Mouse (Mus musculus): ENCODE results near the gene Bzw1.
A peak's percentile ranks its signal among the peaks of the same experiment; 100 is the strongest.

The Bzw1 gene

GRCm38 (mm10) chr1:58396179-58396578 lies 3.5 kb downstream of the Bzw1 start:
- DNase-seq (ENCODE audit: low spot score in 2 of 2): no peak

DNA sequence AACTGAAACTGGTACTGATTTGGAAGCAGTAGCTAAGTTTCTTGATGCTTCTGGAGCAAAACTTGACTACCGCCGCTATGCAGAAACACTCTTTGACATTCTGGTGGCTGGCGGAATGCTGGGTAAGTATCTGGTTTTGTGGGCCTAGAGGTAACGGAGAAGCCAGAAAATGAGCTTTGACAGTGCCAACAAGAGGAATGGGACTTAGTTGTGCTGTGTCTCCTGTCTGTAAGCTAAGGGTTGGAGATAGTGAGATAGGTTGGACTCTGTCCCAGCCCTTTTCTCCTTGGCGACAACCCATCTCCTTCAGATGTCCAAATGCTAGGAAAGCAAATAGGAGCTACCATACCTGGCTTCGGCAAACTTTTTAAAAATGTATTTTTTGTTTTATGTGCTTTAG lies 5.0 kb downstream of the Bzw1 start:
- no peak for DNase-seq (ENCODE audit: low spot score in 2 of 2)

- no peak for DNase-seq (ENCODE audit: low spot score in 2 of 2)
Observed at GRCm38 (mm10) chr1:58401396-58401795, 8.7 kb downstream of the Bzw1 start.

DNA sequence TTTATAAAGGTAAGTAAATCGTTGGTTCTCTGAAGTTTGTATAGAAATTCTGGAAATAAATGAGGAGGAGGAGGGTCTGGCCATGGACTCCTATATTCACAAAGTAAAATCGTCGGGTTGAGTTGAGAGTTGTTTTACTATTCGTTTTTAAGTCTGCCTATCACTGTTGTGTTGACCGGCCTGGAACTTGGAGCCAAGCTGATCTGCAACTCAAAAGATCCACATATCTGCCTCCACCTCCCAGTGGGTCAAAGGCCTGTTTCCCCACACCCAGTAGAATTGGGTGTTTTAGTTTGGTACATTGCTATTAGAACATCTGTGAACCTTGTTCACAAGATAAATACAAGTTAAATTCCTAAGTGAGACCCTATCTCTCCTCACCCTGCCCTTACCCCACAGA lies 11.0 kb downstream of the Bzw1 start:
- DNase-seq (ENCODE audit: low spot score in 2 of 2): no peak

GRCm38 (mm10) chr1:58407321-58407720 lies 14.6 kb downstream of the Bzw1 start:
- no peak for DNase-seq (ENCODE audit: low spot score in 2 of 2)

DNA sequence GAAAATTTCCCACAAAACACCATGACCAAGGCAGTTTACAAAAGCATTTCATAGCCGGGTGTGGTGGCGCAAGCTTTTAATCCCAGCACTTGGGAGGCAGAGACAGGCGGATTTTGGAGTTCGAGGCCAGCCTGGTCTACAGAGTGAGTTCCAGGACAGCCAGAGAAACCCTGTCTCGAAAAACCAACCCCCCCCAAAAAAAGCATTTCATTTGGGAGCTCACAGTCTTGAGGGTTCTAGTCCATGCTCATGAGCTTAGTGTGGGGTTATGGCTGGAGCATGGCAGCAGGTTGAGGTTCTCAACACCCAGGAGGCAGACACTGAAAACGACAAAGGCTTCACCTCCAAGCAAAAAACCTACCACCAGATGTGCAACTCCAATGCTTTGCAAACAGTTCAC lies 15.4 kb downstream of the Bzw1 start:
- DNase-seq (ENCODE audit: low spot score in 2 of 2): no peak

DNA sequence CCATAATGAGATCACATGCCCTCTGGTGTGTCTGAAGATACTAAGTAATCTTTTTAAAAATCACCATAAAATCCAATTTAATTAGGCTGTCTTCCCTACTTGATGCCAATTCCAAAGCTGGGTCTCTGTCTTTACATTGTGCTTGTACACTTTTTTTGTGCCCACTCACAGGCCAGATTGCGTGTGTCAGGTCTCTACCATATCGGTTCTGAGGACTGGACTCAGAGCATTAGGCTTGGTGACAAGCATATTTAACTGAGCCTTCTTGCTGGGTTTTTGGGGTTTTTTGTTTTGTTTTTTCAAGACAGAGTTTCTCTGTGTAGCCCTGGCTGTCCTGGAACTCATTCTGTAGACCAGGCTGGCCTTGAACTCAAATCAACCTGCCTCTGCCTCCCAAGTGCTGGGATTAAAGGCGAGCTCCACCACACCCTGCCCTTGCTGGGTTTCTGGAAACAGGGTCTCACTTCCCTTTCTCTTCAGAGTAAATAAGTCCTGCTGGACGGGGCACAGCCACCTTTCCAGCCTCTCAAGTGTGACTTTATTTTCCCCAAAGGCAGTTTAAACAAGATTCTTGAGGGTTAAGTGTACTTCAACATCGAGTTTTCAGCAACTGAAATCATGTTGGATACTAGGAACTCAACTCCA lies 17.0 kb downstream of the Bzw1 start:
- DNase-seq (ENCODE audit: low spot score in 2 of 2): no peak

GRCm38 (mm10) chr1:58410198-58410588 lies 17.5 kb downstream of the Bzw1 start:
- DNase-seq (ENCODE audit: low spot score in 2 of 2): no peak

- no peak for DNase-seq (ENCODE audit: low spot score in 2 of 2)
Observed at GRCm38 (mm10) chr1:58410776-58411175, 18.1 kb downstream of the Bzw1 start.

GRCm38 (mm10) chr1:58415442-58415841 lies 22.7 kb downstream of the Bzw1 start:
- DNase-seq (ENCODE audit: low spot score in 2 of 2): no peak

DNA sequence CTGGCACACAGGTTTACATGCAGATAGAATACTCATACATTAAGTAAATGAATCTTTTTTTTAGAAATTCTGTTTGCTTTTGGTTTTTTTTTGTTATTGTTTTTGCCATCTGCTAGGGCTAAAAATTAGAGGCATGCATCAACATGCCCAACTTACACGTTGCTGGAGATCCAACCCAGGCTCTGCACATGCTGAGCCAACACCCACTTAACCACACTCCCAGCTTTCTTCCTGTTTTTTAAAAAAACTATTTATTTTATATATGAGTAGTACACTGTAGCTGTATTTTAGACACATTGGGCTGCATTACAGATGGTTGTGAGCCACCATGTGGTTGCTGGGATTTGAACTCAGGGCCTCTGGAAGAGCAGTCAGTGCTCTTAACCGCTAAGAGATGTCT lies 23.4 kb downstream of the Bzw1 start:
- no peak for DNase-seq (ENCODE audit: low spot score in 2 of 2)

GRCm38 (mm10) chr1:58420032-58420431 lies 27.3 kb downstream of the Bzw1 start:
- no peak for DNase-seq (ENCODE audit: low spot score in 2 of 2)

DNA sequence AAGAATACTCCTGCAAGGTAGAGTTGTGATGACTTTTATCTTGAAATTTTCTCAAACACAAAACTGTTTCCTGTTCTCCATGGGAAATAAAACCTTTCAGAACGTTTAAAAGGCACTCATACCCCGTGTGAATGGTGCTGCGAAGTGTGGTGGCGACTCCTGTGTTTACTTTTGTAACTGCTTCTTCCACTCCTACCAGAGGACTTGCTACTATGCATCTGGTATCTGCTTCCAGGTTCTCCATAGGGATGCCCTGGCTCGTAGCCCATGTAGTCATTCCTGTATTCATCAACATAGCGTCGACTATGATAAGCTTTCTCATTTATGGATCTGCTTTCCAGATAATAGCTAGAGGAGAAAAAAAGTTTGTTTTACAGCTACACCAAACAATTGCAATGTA lies 28.3 kb downstream of the Bzw1 start:
- DNase-seq (ENCODE audit: low spot score in 2 of 2): no peak

- no peak for DNase-seq (ENCODE audit: low spot score in 2 of 2)
Observed at GRCm38 (mm10) chr1:58422879-58423278, 30.2 kb downstream of the Bzw1 start.

- peak; percentile 93 to 96 for DNase-seq (ENCODE audit: low spot score in 2 of 2)
Observed at GRCm38 (mm10) chr1:58423371-58424248, 30.9 kb downstream of the Bzw1 start, which contains the start of gene Clk1. TSS of gene Clk1 (minus strand) at chr1:58424066.

DNA sequence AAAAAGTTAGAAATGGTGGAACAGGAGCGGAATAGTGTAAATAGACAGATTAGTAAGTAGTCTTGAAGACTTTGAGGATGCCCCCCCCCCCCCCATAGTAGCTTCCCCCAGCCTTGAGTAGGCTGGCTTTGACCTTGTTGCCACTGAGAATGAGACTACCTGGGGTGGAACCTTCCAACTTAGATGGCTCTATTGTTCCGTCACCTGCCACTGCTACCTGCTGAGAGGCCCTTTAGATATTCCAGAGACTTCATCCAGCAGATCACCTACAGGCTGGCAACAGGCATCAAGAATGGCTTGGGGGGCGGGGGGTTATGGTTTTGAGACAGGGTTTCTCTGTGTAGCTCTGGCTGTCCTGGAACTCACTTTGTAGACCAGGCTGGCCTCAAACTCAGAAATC lies 31.9 kb downstream of the Bzw1 start:
- DNase-seq (ENCODE audit: low spot score in 2 of 2): no peak

DNA sequence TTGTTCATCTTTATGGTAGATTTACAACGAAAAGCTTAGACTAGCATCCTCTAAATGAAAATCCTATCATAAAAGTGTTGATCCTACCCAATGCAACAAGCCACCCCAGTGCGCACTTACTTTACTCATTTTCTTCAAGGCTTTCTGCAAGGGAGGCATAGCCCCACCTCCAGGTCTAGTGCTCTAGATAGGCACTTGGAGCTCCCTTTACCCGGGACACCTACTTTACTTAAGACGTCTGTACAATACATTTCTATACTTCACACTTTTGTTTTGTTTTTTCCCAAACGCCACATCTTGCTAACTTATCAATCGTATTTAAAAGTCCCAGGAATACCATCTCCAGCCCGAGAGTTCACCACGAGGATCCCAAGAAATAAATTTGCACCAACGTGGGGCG lies 52.0 kb downstream of the Bzw1 start:
- DNase-seq (ENCODE audit: low spot score in 2 of 2): no peak

DNA sequence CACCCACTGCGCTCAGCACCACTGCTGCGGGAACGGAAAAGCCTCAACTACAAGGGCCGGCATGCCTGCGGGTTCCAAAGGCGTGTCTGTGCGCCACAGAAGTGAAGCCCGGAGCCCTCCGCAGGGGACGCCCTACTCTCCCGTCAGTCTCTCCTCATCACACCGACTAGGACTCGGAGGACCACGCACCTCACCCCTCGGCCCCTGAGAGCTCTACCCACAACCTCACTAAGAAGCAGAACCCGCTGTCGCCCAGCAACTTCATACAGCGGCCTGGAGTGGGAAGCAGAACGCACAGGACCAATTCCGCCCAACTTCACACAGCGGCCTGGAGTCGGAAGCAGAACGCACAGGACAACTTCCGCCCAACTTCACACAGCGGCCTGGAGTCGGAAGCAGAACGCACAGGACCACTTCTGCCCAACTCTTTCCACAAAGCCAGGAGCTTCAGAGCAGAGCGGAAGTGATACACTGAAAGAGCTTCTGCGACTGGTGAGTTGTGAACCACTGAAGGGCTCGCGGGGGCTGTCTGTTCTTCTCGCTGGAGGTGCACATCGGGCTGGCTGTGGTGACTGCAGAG lies 52.5 kb downstream of the Bzw1 start, which contains the start of the genes Nif3l1 and Ppil3:
TSS of gene Nif3l1 (plus strand) at position 9 of the 580 bp plus-strand sequence.
TSS of gene Ppil3 (minus strand) at position 344 of the 580 bp plus-strand sequence.
- peak; percentile 86 to 87 for DNase-seq (ENCODE audit: low spot score in 2 of 2)

DNA sequence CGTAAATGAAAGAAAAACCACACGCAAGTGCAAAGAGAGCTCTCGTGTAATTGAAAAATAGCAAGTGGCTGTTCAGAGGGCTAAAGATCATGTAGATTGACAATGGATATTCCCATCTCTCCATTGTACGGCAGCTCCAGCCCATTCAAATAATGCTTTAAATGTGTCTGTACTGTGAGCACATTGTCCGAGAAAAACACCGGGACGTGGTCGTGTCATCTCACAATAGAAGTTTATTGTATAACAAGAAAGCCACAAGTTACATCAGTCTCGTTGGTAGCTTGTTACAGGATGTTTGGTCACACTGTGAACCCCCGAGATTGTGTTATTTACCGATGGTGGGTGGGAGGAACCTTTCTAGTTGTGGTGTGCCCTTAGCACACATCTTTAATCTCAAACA lies 53.2 kb downstream of the Bzw1 start:
- DNase-seq (ENCODE audit: low spot score in 2 of 2): no peak

DNA sequence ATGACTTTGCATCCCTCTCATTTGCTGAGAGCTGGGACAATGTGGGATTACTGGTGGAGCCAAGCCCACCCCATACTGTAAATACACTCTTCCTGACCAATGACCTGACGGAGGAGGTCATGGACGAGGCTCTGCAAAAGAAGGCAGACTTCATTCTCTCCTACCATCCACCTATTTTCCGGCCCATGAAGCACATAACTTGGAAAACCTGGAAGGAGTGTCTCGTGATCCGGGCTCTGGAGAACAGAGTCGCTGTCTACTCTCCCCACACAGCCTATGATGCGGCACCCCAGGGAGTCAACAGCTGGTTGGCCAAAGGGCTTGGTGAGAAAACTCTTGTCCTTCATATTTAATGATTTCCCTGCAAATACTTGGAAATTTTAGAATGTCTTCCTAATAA lies 55.1 kb downstream of the Bzw1 start:
- no peak for DNase-seq (ENCODE audit: low spot score in 2 of 2)

GRCm38 (mm10) chr1:58448396-58448795 lies 55.7 kb downstream of the Bzw1 start:
- DNase-seq (ENCODE audit: low spot score in 2 of 2): no peak

DNA sequence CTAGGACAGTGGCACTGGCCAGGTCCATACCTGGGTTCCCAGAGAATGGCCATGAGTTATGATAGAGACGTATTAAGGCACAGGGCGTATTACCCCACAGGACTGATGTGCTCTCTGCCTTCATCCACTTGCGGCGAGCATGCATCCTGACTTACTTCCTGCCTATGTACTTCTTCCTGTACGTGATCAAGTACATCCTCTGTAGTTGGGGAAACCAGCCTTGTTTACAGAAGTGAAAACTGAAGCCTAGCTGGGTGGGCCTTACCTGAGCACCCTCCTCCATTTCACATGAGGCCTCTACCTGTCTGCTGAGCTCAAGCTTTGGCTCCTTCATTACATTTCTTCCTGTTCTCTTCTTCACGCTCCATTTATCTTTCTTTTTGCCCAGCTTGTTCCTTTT lies 61.6 kb downstream of the Bzw1 start:
- DNase-seq (ENCODE audit: low spot score in 2 of 2): no peak

All from frontal cortex, postnatal 10 days (tissue).